Mouse (Mus musculus) MEL (cell line): ENCODE data around the gene Rpl6. TPM values are rescaled to one million over a fixed set of nuclear protein-coding genes. Genes with fewer than 3 reads are reported as not detected.
"Not testable (repeated sequence)": the region's sequence is repeated elsewhere in the genome, so short reads cannot be mapped to it uniquely, and the experiment has no call there.

Source experiments
- DNase-seq: peaks from one replicate; pipeline ENCODE4 v3.0.0; 2011; ENCODE audit warnings: low read depth, low spot score
- H3K27ac ChIP-seq: 2 replicates; pipeline ENCODE4 v1.5.1; 2012; ENCODE audit warnings: low read depth, mild to moderate bottlenecking, control low read depth, low read length, moderate library complexity; ENCODE audit not compliant: control insufficient read depth
- H3K27me3 ChIP-seq, 2 experiments: fragments of 150-350 bp in 1 of 2; sonication (generic) in 1 of 2; 2 replicates each; pipeline ENCODE4 v1.6.1; 2012; ENCODE audit warnings: low read length in 2 of 2, mild to moderate bottlenecking in 2 of 2, improper control_type of control experiment in 1 of 2, moderate library complexity in 1 of 2; ENCODE audit not compliant: insufficient read depth in 2 of 2, control insufficient read depth in 1 of 2
- H3K36me3 ChIP-seq, 2 experiments: 2 replicates each; pipeline ENCODE4 v1.6.1; 2012 to 2014; ENCODE audit warnings: low read length in 2 of 2, improper control_type of control experiment in 1 of 2, inconsistent platforms in 1 of 2, mild to moderate bottlenecking in 1 of 2; ENCODE audit not compliant: insufficient read depth in 2 of 2, control insufficient read depth in 1 of 2
- H3K4me1 ChIP-seq, 2 experiments: fragments of 150-350 bp in 1 of 2; sonication (generic) in 1 of 2; 2 replicates each; pipeline ENCODE4 v1.6.1; 2012; ENCODE audit warnings: low read length in 2 of 2, improper control_type of control experiment in 1 of 2, mild to moderate bottlenecking in 1 of 2; ENCODE audit not compliant: insufficient read depth in 2 of 2, control insufficient read depth in 1 of 2
- H3K4me3 ChIP-seq, 2 experiments: fragments of 150-350 bp in 1 of 2; sonication (generic) in 1 of 2; 2 replicates each; pipeline ENCODE4 v1.5.1; 2012; ENCODE audit warnings: low read depth in 2 of 2, low read length in 2 of 2, mild to moderate bottlenecking in 2 of 2, moderate library complexity in 2 of 2, control low read depth in 1 of 2, improper control_type of control experiment in 1 of 2; ENCODE audit not compliant: control insufficient read depth in 1 of 2, insufficient read depth in 1 of 2
- H3K79me2 ChIP-seq: 2 replicates; pipeline ENCODE4 v1.6.1; 2012; ENCODE audit warnings: mild to moderate bottlenecking, low read length, moderate library complexity; ENCODE audit not compliant: control insufficient read depth, poor library complexity, insufficient read depth
- H3K9ac ChIP-seq: 2 replicates; pipeline ENCODE4 v1.6.1; 2012; ENCODE audit warnings: low read depth, mild to moderate bottlenecking, control low read depth, low read length, moderate library complexity; ENCODE audit not compliant: control insufficient read depth, poor library complexity, severe bottlenecking
- H3K9me3 ChIP-seq: fragments of 150-350 bp; sonication (generic); replicated peaks from 2 replicates; pipeline ENCODE4 v1.6.1; 2012; ENCODE audit warnings: mild to moderate bottlenecking, low read length, improper control_type of control experiment, moderate library complexity; ENCODE audit not compliant: insufficient read depth
- CTCF ChIP-seq, 3 experiments: IDR thresholded peaks in 2 of 3; conservative IDR thresholded peaks in 1 of 3; 2 replicates each; pipeline ENCODE4 v1.5.1; 2011 to 2012; ENCODE audit warnings: low read length in 3 of 3, low read depth in 2 of 3, mild to moderate bottlenecking in 2 of 3, improper control_type of control experiment in 1 of 3, inconsistent platforms in 1 of 3, mixed read lengths in 1 of 3, moderate library complexity in 1 of 3; ENCODE audit not compliant: control insufficient read depth in 1 of 3, insufficient read depth in 1 of 3, poor library complexity in 1 of 3, severe bottlenecking in 1 of 3
- E2F4 ChIP-seq: IDR thresholded peaks from 2 replicates; pipeline ENCODE4 v1.6.1; 2011; ENCODE audit warnings: low read depth, low read length, improper control_type of control experiment, borderline replicate concordance
- EP300 ChIP-seq, 2 experiments: IDR thresholded peaks; 2 replicates each; pipeline ENCODE4 v1.6.1; 2011; ENCODE audit warnings: improper control_type of control experiment in 2 of 2, low read length in 2 of 2, low read depth in 1 of 2, mild to moderate bottlenecking in 1 of 2
- GABPA ChIP-seq: IDR thresholded peaks from 2 replicates; pipeline ENCODE4 v1.6.1; 2012; ENCODE audit warnings: low read depth, mild to moderate bottlenecking, inconsistent platforms, low read length, improper control_type of control experiment, moderate library complexity
- HCFC1 ChIP-seq: IDR thresholded peaks from 2 replicates; pipeline ENCODE4 v1.6.1; 2012; ENCODE audit warnings: low read depth, mild to moderate bottlenecking, inconsistent platforms, low read length, improper control_type of control experiment, moderate library complexity
- JUND ChIP-seq: IDR thresholded peaks from 2 replicates; pipeline ENCODE4 v1.6.1; 2011; ENCODE audit warnings: low read depth, mild to moderate bottlenecking, improper control_type of control experiment, low read length
- MAZ ChIP-seq: IDR thresholded peaks from 2 replicates; pipeline ENCODE4 v1.6.1; 2012; ENCODE audit warnings: low read depth, mild to moderate bottlenecking, inconsistent platforms, low read length, improper control_type of control experiment
- MYB ChIP-seq: IDR thresholded peaks from 2 replicates; pipeline ENCODE4 v1.6.1; 2011; ENCODE audit warnings: mild to moderate bottlenecking, low read depth, low read length, improper control_type of control experiment
- MYC ChIP-seq: IDR thresholded peaks from 2 replicates; pipeline ENCODE4 v1.6.1; 2011; ENCODE audit warnings: low read depth, mild to moderate bottlenecking, low read length, improper control_type of control experiment, moderate library complexity
- TAL1 ChIP-seq: IDR thresholded peaks from 2 replicates; pipeline ENCODE4 v1.6.1; 2012; ENCODE audit warnings: mild to moderate bottlenecking, inconsistent platforms, low read length, moderate library complexity, mixed read lengths
- TBP ChIP-seq: IDR thresholded peaks from 2 replicates; pipeline ENCODE4 v1.8.0; 2011; ENCODE audit warnings: low read depth, low read length, improper control_type of control experiment
- TCF12 ChIP-seq: IDR thresholded peaks from 2 replicates; pipeline ENCODE4 v1.6.1; 2014; ENCODE audit warnings: low read depth, mild to moderate bottlenecking, inconsistent platforms, low read length, improper control_type of control experiment, moderate library complexity
- ZC3H11A ChIP-seq: IDR thresholded peaks from 2 replicates; pipeline ENCODE4 v1.6.1; 2012; ENCODE audit warnings: low read depth, mild to moderate bottlenecking, inconsistent platforms, low read length, improper control_type of control experiment
- ZMIZ1 ChIP-seq: IDR thresholded peaks from 2 replicates; pipeline ENCODE4 v1.6.1; 2012; ENCODE audit warnings: low read depth, mild to moderate bottlenecking, inconsistent platforms, low read length, improper control_type of control experiment, moderate library complexity
- ZNF384 ChIP-seq: IDR thresholded peaks from 2 replicates; pipeline ENCODE4 v1.6.1; 2012; ENCODE audit warnings: low read depth, mild to moderate bottlenecking, inconsistent platforms, low read length, improper control_type of control experiment
- polyA plus RNA-seq, 2 experiments: library from polyadenylated mRNA; stranded (reverse) in 1 of 2; unstranded in 1 of 2; fragments of >175 nt in 1 of 2; fragments of >200 nt in 1 of 2; gene quantifications; 2 replicates each; pipeline versions ENCODE4 v1.2.1 to v1.2.4; 2012; ENCODE audit warnings: low replicate concordance in 2 of 2, low read depth in 1 of 2; ENCODE audit not compliant: insufficient read length in 2 of 2, insufficient read depth in 1 of 2, missing spikeins in 1 of 2
- total RNA-seq: library from RNA; depleted of rRNA; stranded (reverse); fragments of 300-350 nt; gene quantifications from 2 replicates; pipeline ENCODE4 v1.2.3, GENCODE M21; 2012

The Rpl6 gene
- total and polyA plus RNA-seq, 3 experiments = 850 to 2,901 (median 2,779) TPM

GRCm38 (mm10) chr5:121226845-121227244, 22.6 kb downstream of the Rpl6 start:
- peaks cover 0 to 39% of the 10 kb centered on the region in 2 experiments; a peak in 2 of 4 replicates for H3K36me3 ChIP-seq
- TF ChIP-seq MAZ = no peak
- peak in 1 of 3 experiments; percentile 10; a peak in 1 of 6 replicates for TF ChIP-seq CTCF (IDR thresholded peaks at IDR 0.05 in 2 of 3, conservative IDR thresholded peaks at IDR 0.05 in 1 of 3; ENCODE audit: control insufficient read depth in 1 of 3, insufficient read depth in 1 of 3, low read depth in 2 of 3, low read length in 3 of 3, poor library complexity in 1 of 3, severe bottlenecking in 1 of 3)
- no peak for TF ChIP-seq JUND
- H3K27me3 ChIP-seq = no peaks in the 10 kb centered on the region
- peaks cover 40% of the 10 kb centered on the region for H3K79me2 ChIP-seq
- DNase-seq = peak; percentile 61
- no peak overlapping the region for H3K9ac ChIP-seq
- no peak overlapping the region for H3K4me3 ChIP-seq
- H3K9me3 ChIP-seq = no peaks in the 10 kb centered on the region
- H3K27ac ChIP-seq = no peak overlapping the region
- peaks cover 22 to 33% of the 10 kb centered on the region in 2 experiments for H3K4me1 ChIP-seq

GRCm38 (mm10) chr5:121227330-121227729, 23.0 kb downstream of the Rpl6 start:
- Histone ChIP-seq H3K4me1 (peaks cover 18 to 33% of the 10 kb centered on the region in 2 experiments), H3K36me3 (peaks cover 0 to 37% of the 10 kb centered on the region in 2 experiments; a peak in 2 of 4 replicates), H3K79me2 (peaks cover 41% of the 10 kb centered on the region)
- not testable (repeated sequence) for DNase-seq, H3K27me3 ChIP-seq, H3K27ac ChIP-seq, H3K9ac ChIP-seq, H3K9me3 ChIP-seq, H3K4me3 ChIP-seq

- Histone ChIP-seq H3K27me3 (no peaks in the 10 kb centered on the region), H3K4me1 (peaks cover 18 to 41% of the 10 kb centered on the region in 2 experiments), H3K36me3 (peaks cover 0 to 41% of the 10 kb centered on the region in 2 experiments; a peak in 2 of 4 replicates), H3K4me3 (no peak overlapping the region), H3K79me2 (peaks cover 40% of the 10 kb centered on the region), H3K9me3 (no peaks in the 10 kb centered on the region), H3K9ac (no peak overlapping the region)
- TF ChIP-seq JUND = no peak
- TF ChIP-seq ZC3H11A = no peak
- no peak for TF ChIP-seq ZMIZ1
- TF ChIP-seq HCFC1 = no peak
- TF ChIP-seq MAZ = no peak
- no peak for TF ChIP-seq TCF12
- no peak for TF ChIP-seq GABPA
- TF ChIP-seq MYC = no peak
- no peak for TF ChIP-seq TBP
- TF ChIP-seq ZNF384 = no peak
- TF ChIP-seq E2F4 = no peak
- TF ChIP-seq CTCF (IDR thresholded peaks at IDR 0.05 in 2 of 3, conservative IDR thresholded peaks at IDR 0.05 in 1 of 3; ENCODE audit: control insufficient read depth in 1 of 3, insufficient read depth in 1 of 3, low read depth in 2 of 3, low read length in 3 of 3, poor library complexity in 1 of 3, severe bottlenecking in 1 of 3) = no peak
- no peak for TF ChIP-seq MYB
- no peak for TF ChIP-seq TAL1
- TF ChIP-seq EP300 (IDR thresholded peaks at IDR 0.05; ENCODE audit: low read depth in 1 of 2, low read length in 2 of 2) = no peak
- TF ChIP-seq, all 39 proteins: peak for 0
- DNase-seq = no peak
- H3K27ac ChIP-seq = no peak overlapping the region
Measured at GRCm38 (mm10) chr5:121229182-121229581, 24.9 kb downstream of the Rpl6 start.
